Mouse (Mus musculus): Measurements from ENCODE around the gene Gm595. TPM values are rescaled to one million over a fixed set of nuclear protein-coding genes. Genes with fewer than 3 reads are reported as not detected.

Gm595 gene
- not detected in 4 replicates for total RNA-seq (2023; ENCODE audit: inconsistent age)

GRCm38 (mm10) chrX:48877613-48878012, at the start of gene Gm595:
Gene Gm595, minus strand, starts transcription at chrX:48877713.

Other genes with a start within 250 kb of the Gm595 start
- gene Gpr119, start 203.2 kb downstream of the Gm595 start, total RNA-seq (2023; ENCODE audit: inconsistent age), result not detected in 4 replicates
- gene Rbmx2, start 182.7 kb downstream of the Gm595 start, total RNA-seq (2023; ENCODE audit: inconsistent age), result 6.5 to 9.6 TPM (median 6.9 TPM) in 4 replicates